Mouse (Mus musculus) ovary, postnatal 36 days (tissue): ENCODE measurements around the gene Eif4e.

ENCODE experiments used
- DNase-seq: peaks from one replicate; pipeline ENCODE4 v3.0.0; 2022; ENCODE audit warnings: low spot score, mixed read lengths

Eif4e gene

DNA sequence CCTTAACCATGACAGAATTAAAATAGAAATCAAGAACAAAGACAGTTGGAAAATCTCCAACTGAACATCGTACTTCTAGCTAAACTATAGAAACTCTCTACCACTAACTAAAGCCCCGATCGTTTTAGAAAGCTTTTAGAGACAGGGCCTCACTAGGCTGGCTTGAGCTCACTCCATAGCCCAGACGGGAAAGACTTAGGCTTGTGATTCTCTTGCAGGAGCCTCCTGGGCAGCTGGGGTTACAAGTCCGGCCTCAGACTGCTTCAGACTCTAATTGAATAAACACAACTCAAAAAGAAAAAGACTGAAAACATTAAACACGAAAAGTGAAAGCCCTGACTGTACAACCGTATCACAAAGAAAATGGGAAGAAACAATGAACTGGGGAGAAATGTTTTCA lies 60.2 kb downstream of the Eif4e start:
- no peak for DNase-seq

DNA sequence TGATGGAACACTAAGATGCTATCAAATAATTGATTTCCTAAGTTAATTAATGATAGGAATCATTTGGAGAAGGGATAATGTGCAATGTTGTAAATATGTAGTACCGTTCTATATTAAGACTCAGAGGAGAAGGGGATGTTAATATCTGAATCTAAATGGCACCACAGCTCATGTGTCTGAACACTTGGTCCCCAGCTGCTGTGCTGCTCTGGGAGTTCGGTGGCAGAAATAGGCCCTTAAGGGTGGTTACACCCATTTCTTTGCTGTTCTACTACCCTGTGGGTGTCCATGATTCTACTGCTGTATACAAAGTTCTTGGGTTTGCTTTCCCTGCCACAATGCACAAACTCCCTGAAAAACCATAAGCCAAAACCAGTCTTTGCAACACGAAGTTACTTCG lies 61.2 kb downstream of the Eif4e start:
- no peak for DNase-seq

- DNase-seq = no peak
Observed at GRCm38 (mm10) chr3:138588001-138588400, 62.0 kb downstream of the Eif4e start.

DNA sequence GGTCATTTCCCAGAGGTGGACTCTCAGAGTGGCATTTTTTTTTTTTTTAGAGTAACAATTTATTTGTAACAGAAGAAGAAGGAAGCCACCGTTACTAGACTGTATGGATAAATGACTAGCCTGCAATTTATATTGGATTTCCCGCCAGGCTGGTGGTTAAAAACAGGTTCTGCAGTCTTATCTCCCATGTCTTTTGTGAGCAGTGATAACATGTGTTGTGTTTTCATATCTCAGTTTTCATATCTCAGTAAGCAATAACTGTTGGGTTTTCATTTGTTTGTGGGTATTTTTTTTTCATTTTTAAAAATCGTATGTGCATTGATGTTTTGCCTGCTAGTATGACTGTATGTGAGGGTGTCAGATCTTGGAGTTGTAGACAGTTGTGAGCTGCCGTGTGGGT lies 65.0 kb downstream of the Eif4e start:
- no peak for DNase-seq

GRCm38 (mm10) chr3:138591806-138592365 lies 65.9 kb downstream of the Eif4e start:
- no peak for DNase-seq

GRCm38 (mm10) chr3:138593131-138593530 lies 67.2 kb downstream of the Eif4e start:
- no peak for DNase-seq

GRCm38 (mm10) chr3:138593911-138594310 lies 67.9 kb downstream of the Eif4e start:
- no peak for DNase-seq

DNA sequence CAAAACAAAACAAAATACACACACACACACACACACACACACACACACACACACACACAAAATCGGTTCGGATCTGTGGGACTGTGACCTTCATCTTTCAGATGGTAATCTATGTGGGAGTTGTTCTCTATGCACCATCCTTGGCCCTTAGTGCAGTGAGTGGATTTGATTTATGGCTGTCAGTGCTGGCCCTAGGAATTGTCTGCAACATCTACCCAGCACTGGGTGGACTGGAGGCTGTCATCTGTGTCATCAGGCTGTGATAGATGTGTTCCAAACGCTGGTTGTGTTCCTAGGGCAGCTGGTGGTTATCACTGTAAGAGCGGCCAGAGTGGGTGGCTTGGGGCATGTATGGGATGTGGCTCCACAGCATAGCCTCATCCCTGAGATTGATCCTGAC lies 75.1 kb downstream of the Eif4e start:
- DNase-seq = no peak

DNA sequence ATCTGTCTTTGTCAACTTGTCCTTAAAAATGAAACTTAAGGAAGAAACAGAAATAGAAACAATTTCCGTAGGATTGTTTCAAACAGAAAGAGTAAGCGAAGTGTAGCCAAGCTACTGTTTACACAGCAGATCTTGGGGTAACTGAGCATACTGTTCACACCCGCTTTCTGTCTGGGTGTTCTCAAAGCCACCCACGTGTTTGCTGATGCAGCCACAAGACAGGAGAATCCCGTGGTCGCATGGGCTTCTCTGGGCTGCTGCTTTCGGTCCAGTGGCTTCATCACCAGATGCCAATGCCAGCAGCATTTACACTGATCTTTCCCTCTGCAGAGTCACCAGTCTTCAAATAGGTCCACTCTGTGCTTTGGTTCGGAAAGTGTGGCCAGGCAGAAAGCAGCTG lies 79.2 kb downstream of the Eif4e start:
- no peak for DNase-seq

DNA sequence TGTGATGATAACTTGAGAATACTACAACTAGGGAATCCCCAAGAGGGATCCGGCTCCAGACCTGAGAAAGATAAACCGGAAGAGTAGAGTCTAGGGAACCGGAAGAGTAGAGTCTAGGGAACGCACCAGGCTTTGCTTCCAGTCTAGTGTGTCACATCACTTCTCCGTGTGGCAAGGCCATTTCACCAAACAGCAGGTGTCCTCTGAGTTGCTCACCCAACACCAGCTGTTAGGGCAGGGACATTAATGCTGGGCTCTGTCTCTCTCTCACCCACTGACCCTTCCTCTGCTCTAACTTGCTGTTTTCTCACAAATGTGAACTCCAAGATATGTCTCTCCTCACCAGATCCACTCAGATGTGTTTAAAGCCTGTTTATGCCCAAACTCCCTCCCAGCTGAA lies 82.7 kb downstream of the Eif4e start:
- DNase-seq = no peak
